Mouse (Mus musculus): ENCODE measurements around the gene Vmn1r17.
"Not testable (repeated sequence)": the region's sequence is repeated elsewhere in the genome, so short reads cannot be mapped to it uniquely, and the experiment has no call there.

Gene Vmn1r17

GRCm38 (mm10) chr6:57363627-57364026 is at the start of gene Vmn1r17:
Gene Vmn1r17 (minus strand): TSS chr6:57363727.
- no peak for DNase-seq (ENCODE audit: low spot score)

GRCm38 (mm10) chr6:57403480-57403879 is 40.0 kb upstream of the Vmn1r17 start, which contains the start of gene Vmn1r19:
Gene Vmn1r19 (plus strand): TSS chr6:57403780.
- not testable (repeated sequence) for DNase-seq (ENCODE audit: low spot score)

DNA sequence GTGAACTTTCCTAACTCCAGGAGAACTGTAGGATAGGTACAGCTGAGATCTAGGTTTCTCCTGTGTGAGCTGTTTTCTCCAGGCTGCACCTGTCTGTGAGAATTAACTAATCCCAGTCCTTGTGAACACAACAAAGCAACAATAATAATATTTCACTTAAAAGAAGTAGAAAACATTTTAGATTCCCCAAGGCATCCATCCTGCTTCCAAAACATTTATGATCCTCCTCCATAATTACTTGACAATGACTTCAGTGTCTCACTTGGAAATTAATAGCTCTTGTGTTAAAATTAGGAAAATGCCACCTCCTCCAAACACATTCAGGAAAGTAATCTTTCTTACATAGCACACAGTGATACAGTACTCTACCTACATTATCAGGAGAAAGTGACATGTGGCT is 32.2 kb upstream of the Vmn1r17 start, which contains the start of gene Vmn1r18:
Gene Vmn1r18 (minus strand): TSS at position 101 of the 400 bp plus-strand sequence.
- no peak for DNase-seq (ENCODE audit: low spot score)

GRCm38 (mm10) chr6:57367496-57367895 is 4.0 kb upstream of the Vmn1r17 start:
- DNase-seq (ENCODE audit: low spot score) = no peak

DNA sequence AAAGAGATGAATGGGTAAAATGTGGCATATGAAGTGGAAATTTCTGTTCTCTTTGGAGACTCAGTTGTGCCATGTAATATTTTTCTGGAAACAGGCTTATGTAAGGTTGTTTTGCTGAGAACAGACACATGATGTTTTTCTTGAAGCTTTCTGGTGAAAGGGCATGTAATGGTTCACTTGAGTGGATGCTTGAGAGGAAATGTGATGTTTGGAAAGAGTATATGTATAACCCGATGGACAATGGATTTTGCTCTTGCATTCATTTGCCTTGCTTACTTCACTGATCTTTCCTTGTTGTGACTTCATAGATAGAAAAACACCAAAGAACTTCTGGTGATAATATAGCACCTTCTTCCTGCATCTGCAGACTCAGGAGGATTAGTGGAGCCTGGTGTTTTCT is 2.3 kb upstream of the Vmn1r17 start:
- DNase-seq (ENCODE audit: low spot score) = not testable (repeated sequence)

- no peak for DNase-seq (ENCODE audit: low spot score)
These were observed 6.7 kb downstream of the Vmn1r17 start for GRCm38 (mm10) chr6:57356864-57357263.

DNA sequence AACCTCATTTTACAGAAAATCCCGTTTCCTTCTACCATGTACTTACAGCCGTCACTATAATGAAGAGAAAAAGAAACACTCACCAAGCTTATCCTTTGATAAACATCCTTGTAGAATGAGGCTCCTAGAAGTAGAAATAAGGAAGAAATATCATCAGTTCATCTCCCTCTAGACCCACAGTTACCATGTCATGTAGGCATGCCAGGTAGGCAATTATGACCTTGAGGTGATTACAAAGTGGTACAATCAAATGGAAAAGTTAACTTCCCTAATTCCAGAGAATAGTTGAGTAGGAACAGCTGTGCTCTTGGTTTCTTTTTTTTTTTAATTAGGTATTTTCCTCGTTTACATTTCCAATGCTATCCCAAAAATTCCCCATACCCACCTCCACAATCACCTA is 34.1 kb downstream of the Vmn1r17 start, which contains the start of gene Vmn1r16:
Gene Vmn1r16 (minus strand): TSS at position 101 of the 400 bp plus-strand sequence.
- DNase-seq (ENCODE audit: low spot score) = no peak

DNA sequence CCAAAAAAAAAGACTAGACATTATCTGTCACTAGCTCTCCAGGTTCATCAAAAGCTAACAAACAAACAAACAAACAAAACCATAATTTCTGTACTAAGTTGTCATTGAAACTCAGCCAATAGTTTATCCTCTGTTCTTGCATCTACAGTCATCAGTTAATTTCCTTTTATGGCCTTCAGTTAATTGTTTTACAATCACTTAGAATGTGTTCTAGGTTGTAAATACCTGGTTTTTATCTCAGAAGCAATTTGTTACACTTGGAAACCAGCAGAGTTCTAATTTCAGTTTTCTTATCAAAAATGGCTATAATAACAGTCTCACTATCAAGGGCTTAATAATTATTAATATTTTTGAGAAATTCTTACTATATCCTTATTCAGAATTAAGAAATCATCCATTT is 37.4 kb downstream of the Vmn1r17 start:
- DNase-seq (ENCODE audit: low spot score) = no peak
